Mouse (Mus musculus) cerebellum, adult 2 months (tissue): Measurements from ENCODE around the gene Gm49721.
"Not testable (repeated sequence)": the region's sequence is repeated elsewhere in the genome, so short reads cannot be mapped to it uniquely, and the experiment has no call there.

Experiments
- CTCF ChIP-seq: fragments of 200-500 bp; IDR thresholded peaks from 2 replicates; pipeline ENCODE4 v1.5.1; 2011; ENCODE audit warnings: low read depth, mild to moderate bottlenecking, control low read depth, low read length, moderate library complexity, borderline replicate concordance; ENCODE audit not compliant: insufficient read depth
- POLR2A ChIP-seq: fragments of 200-500 bp; IDR thresholded peaks from 2 replicates; pipeline ENCODE4 v1.6.1; 2011; ENCODE audit warnings: low read length, control low read depth, borderline replicate concordance; ENCODE audit not compliant: insufficient read depth

GRCm38 (mm10) chr17:6965364-6965763 is 13.3 kb upstream of the Gm49721 start:
- peak; percentile 49 for TF ChIP-seq CTCF
- TF ChIP-seq POLR2A: not testable (repeated sequence)
